Mouse (Mus musculus) lung, embryonic 16.5 days (tissue): ENCODE data around the gene Zfp280d. TPM values are rescaled to one million over a fixed set of nuclear protein-coding genes. Genes with fewer than 3 reads are reported as not detected.

Experiments
- ATAC-seq: fragments of 200-750 bp; cut with Nextera tagmentation; 2 replicates; pipeline ENCODE4 v1.8.0; 2017; ENCODE audit warnings: low read depth, mild to moderate bottlenecking, moderate library complexity
- H3K27ac ChIP-seq: fragments of 300-500 bp; sonication (generic); 2 replicates; pipeline ENCODE4 v1.5.1; 2014; ENCODE audit warnings: mild to moderate bottlenecking, control low read depth, low read length
- H3K27me3 ChIP-seq: fragments of 300-500 bp; sonication (generic); 2 replicates; pipeline ENCODE4 v1.6.1; 2014; ENCODE audit warnings: low read depth, low read length, mixed read lengths; ENCODE audit not compliant: control insufficient read depth, insufficient read depth
- H3K36me3 ChIP-seq: fragments of 300-500 bp; sonication (generic); 2 replicates; pipeline ENCODE4 v1.6.1; 2014; ENCODE audit warnings: low read length; ENCODE audit not compliant: control insufficient read depth, insufficient read depth
- H3K4me1 ChIP-seq: fragments of 300-500 bp; sonication (generic); replicated peaks from 2 replicates; pipeline ENCODE4 v1.6.1; 2014; ENCODE audit warnings: low read length, mixed read lengths; ENCODE audit not compliant: control insufficient read depth, insufficient read depth
- H3K4me2 ChIP-seq: fragments of 300-500 bp; sonication (generic); 2 replicates; pipeline ENCODE4 v1.6.1; 2014; ENCODE audit warnings: low read depth, low read length, control low read depth
- H3K4me3 ChIP-seq: fragments of 300-500 bp; sonication (generic); 2 replicates; pipeline ENCODE4 v1.5.1; 2014; ENCODE audit warnings: mild to moderate bottlenecking, low read length, control low read depth
- H3K9ac ChIP-seq: fragments of 300-500 bp; sonication (generic); 2 replicates; pipeline ENCODE4 v1.6.1; 2014; ENCODE audit warnings: low read length, control low read depth
- H3K9me3 ChIP-seq: fragments of 300-500 bp; sonication (generic); 2 replicates; pipeline ENCODE4 v1.6.1; 2016; ENCODE audit warnings: low read length; ENCODE audit not compliant: control insufficient read depth
- WGBS: fragments of 180-500 bp; shearing (Covaris S2); extraction: QIAGEN DNeasy Blood & Tissue Kit; methylation state at CpG from one replicate; pipeline ENCODE4 v1.1.7; 2014; 5-methylcytosine and 5-hydroxymethylcytosine counted together
- polyA plus RNA-seq: library from polyadenylated mRNA; unstranded; fragments of >200 nt; fragmentation: Nextera tagmentation; extraction: Ambion mirVana; gene quantifications from 2 replicates; pipeline ENCODE4 v1.2.1, GENCODE M21; 2015

Zfp280d gene
- 36.8 and 40.7 TPM in 2 replicates for polyA plus RNA-seq

GRCm38 (mm10) chr9:72274677-72275076 is at the start of gene Zfp280d:
Zfp280d (plus strand) TSS chr9:72274860.
- ATAC-seq, result peak; percentile 99
- peak within 1 kb of the TSS; percentile 66 for H3K4me3 ChIP-seq
- H3K9ac ChIP-seq, result peak within 1 kb of the TSS; percentile 85
- no peaks in the 10 kb centered on the region for H3K36me3 ChIP-seq
- no peaks in the 10 kb centered on the region for H3K27me3 ChIP-seq
- 3% methylated on average over 37 of the region's 57 CpGs for WGBS
- peak within 1 kb of the TSS; percentile 97 for H3K27ac ChIP-seq
- H3K9me3 ChIP-seq, result peaks cover 15% of the 10 kb centered on the region; the same call in 1 of the 2 replicates
- H3K4me1 ChIP-seq, result peaks cover 8% of the 10 kb centered on the region
- H3K4me2 ChIP-seq, result peak within 1 kb of the TSS; percentile 77

- 0 out of 2 replicates have a peak overlapping the region, but pooled peaks have one; percentile 17 for H3K4me2 ChIP-seq
- no peak overlapping the region for H3K4me3 ChIP-seq
- 63% methylated on average over 6 of the region's 6 CpGs for WGBS
- ATAC-seq, result peak; percentile 51; the same call in 1 of the 2 replicates
- peak overlapping the region; percentile 38 for H3K27ac ChIP-seq
- no peaks in the 10 kb centered on the region for H3K9me3 ChIP-seq
- H3K9ac ChIP-seq, result no peak overlapping the region
- no peaks in the 10 kb centered on the region for H3K36me3 ChIP-seq
- 0 out of 2 replicates have a peak, but pooled peaks cover 4% of the 10 kb centered on the region for H3K4me1 ChIP-seq
- no peaks in the 10 kb centered on the region for H3K27me3 ChIP-seq
Observed at GRCm38 (mm10) chr9:72226536-72226935, 48.1 kb upstream of the Zfp280d start.

- 79% methylated on average over 1 of the region's 1 CpGs for WGBS
- Histone ChIP-seq H3K4me1 (no peaks in the 10 kb centered on the region), H3K27ac (no peak overlapping the region), H3K4me3 (no peak overlapping the region), H3K4me2 (no peak overlapping the region), H3K9me3 (peaks cover 2% of the 10 kb centered on the region; the same call in 1 of the 2 replicates), H3K27me3 (no peaks in the 10 kb centered on the region), H3K36me3 (no peaks in the 10 kb centered on the region), H3K9ac (no peak overlapping the region)
- ATAC-seq, result no peak
Observed at GRCm38 (mm10) chr9:72252656-72253055, 22.0 kb upstream of the Zfp280d start.

- Histone ChIP-seq H3K27me3 (no peaks in the 10 kb centered on the region), H3K9me3 (peaks cover 2% of the 10 kb centered on the region; the same call in 1 of the 2 replicates), H3K27ac (no peak overlapping the region), H3K9ac (no peak overlapping the region), H3K36me3 (no peaks in the 10 kb centered on the region), H3K4me1 (no peaks in the 10 kb centered on the region), H3K4me3 (no peak overlapping the region), H3K4me2 (no peak overlapping the region)
- ATAC-seq, result no peak
- 57% methylated on average over 1 of the region's 1 CpGs for WGBS
Observed at GRCm38 (mm10) chr9:72255227-72255626, 19.4 kb upstream of the Zfp280d start.

GRCm38 (mm10) chr9:72256646-72257045 is 18.0 kb upstream of the Zfp280d start:
- Histone ChIP-seq H3K4me1 (no peaks in the 10 kb centered on the region), H3K9ac (no peak overlapping the region), H3K27ac (no peak overlapping the region), H3K4me3 (no peak overlapping the region), H3K27me3 (no peaks in the 10 kb centered on the region), H3K36me3 (no peaks in the 10 kb centered on the region), H3K4me2 (no peak overlapping the region), H3K9me3 (peaks cover 2% of the 10 kb centered on the region; the same call in 1 of the 2 replicates)
- no peak for ATAC-seq
- 39% methylated on average over 3 of the region's 3 CpGs for WGBS

- ATAC-seq, result peak; percentile 92
- Histone ChIP-seq H3K4me1 (no peaks in the 10 kb centered on the region), H3K9ac (no peak overlapping the region), H3K9me3 (peaks cover 2% of the 10 kb centered on the region; the same call in 1 of the 2 replicates), H3K27ac (no peak overlapping the region), H3K4me2 (no peak overlapping the region), H3K36me3 (no peaks in the 10 kb centered on the region), H3K4me3 (no peak overlapping the region), H3K27me3 (no peaks in the 10 kb centered on the region)
- 13% methylated on average over 5 of the region's 7 CpGs for WGBS
Observed at GRCm38 (mm10) chr9:72260337-72260736, 14.3 kb upstream of the Zfp280d start.

- Histone ChIP-seq H3K4me2 (no peak overlapping the region), H3K4me3 (no peak overlapping the region), H3K9ac (no peak overlapping the region), H3K9me3 (no peaks in the 10 kb centered on the region), H3K27me3 (no peaks in the 10 kb centered on the region), H3K36me3 (no peaks in the 10 kb centered on the region), H3K27ac (no peak overlapping the region), H3K4me1 (no peaks in the 10 kb centered on the region)
- no peak for ATAC-seq
- 72% methylated on average over 3 of the region's 3 CpGs for WGBS
Observed at GRCm38 (mm10) chr9:72264859-72265258, 9.8 kb upstream of the Zfp280d start.

- Histone ChIP-seq H3K4me2 (no peak overlapping the region), H3K4me3 (no peak overlapping the region), H3K4me1 (no peaks in the 10 kb centered on the region), H3K9ac (no peak overlapping the region), H3K9me3 (peaks cover 15% of the 10 kb centered on the region; the same call in 1 of the 2 replicates), H3K27me3 (no peaks in the 10 kb centered on the region), H3K36me3 (no peaks in the 10 kb centered on the region), H3K27ac (no peak overlapping the region)
- ATAC-seq, result no peak
- 73% methylated on average over 1 of the region's 1 CpGs for WGBS
Observed at GRCm38 (mm10) chr9:72270146-72270545, 4.5 kb upstream of the Zfp280d start.

- no peak overlapping the region for H3K4me2 ChIP-seq
- WGBS, result 87% methylated on average over 7 of the region's 7 CpGs
- H3K4me3 ChIP-seq, result no peak overlapping the region
Observed at GRCm38 (mm10) chr9:72273646-72274410, 832 bp upstream of the Zfp280d start.

More at GRCm38 (mm10) chr9:72273646-72274410, 832 bp upstream of the Zfp280d start:
- H3K27ac ChIP-seq, result no peak overlapping the region
- peaks cover 15% of the 10 kb centered on the region; the same call in 1 of the 2 replicates for H3K9me3 ChIP-seq
- H3K9ac ChIP-seq, result no peak overlapping the region
- H3K36me3 ChIP-seq, result no peaks in the 10 kb centered on the region
- H3K4me1 ChIP-seq, result peaks cover 8% of the 10 kb centered on the region
- no peaks in the 10 kb centered on the region for H3K27me3 ChIP-seq
- no peak for ATAC-seq
